Mouse (Mus musculus): ENCODE measurements around the gene Rab43. TPM values are rescaled to one million over a fixed set of nuclear protein-coding genes. Genes with fewer than 3 reads are reported as not detected.
"Not testable (repeated sequence)": the region's sequence is repeated elsewhere in the genome, so short reads cannot be mapped to it uniquely, and the experiment has no call there.

The Rab43 gene
- polyA plus RNA-seq, 1 experiment: not detected

- no peak overlapping the region for H3K4me3 ChIP-seq (ENCODE audit: insufficient read depth, low read depth, low read length)
- H3K4me1 ChIP-seq (ENCODE audit: control insufficient read depth, insufficient read depth, low read length): no peaks in the 10 kb centered on the region
- H3K27ac ChIP-seq (ENCODE audit: insufficient read depth, low read depth, low read length): no peak overlapping the region
- WGBS: 90% methylated on average over 11 of the region's 11 CpGs
- no peak for TF ChIP-seq POLR2A (IDR thresholded peaks at IDR 0.05; ENCODE audit: insufficient read depth, low read depth, low read length)
- no peak for TF ChIP-seq CTCF (IDR thresholded peaks at IDR 0.05; ENCODE audit: insufficient read depth, low read depth, low read length)
Observed at GRCm38 (mm10) chr6:87779174-87780165, 32.5 kb downstream of the Rab43 start.

- TF ChIP-seq POLR2A (IDR thresholded peaks at IDR 0.05; ENCODE audit: insufficient read depth, low read depth, low read length): no peak
- no peak for TF ChIP-seq CTCF (IDR thresholded peaks at IDR 0.05; ENCODE audit: insufficient read depth, low read depth, low read length)
- Histone ChIP-seq H3K4me3 (ENCODE audit: insufficient read depth, low read depth, low read length) (no peak overlapping the region), H3K4me1 (ENCODE audit: control insufficient read depth, insufficient read depth, low read length) (no peaks in the 10 kb centered on the region), H3K27ac (ENCODE audit: insufficient read depth, low read depth, low read length) (no peak overlapping the region)
- WGBS: 77% methylated on average over 11 of the region's 11 CpGs
Observed at GRCm38 (mm10) chr6:87778294-87779173, 33.4 kb downstream of the Rab43 start.

- WGBS: 69% methylated on average over 2 of the region's 2 CpGs
- TF ChIP-seq CTCF (IDR thresholded peaks at IDR 0.05; ENCODE audit: insufficient read depth, low read depth, low read length): no peak
- no peak for TF ChIP-seq POLR2A (IDR thresholded peaks at IDR 0.05; ENCODE audit: insufficient read depth, low read depth, low read length)
- no peak within 1 kb of the TSS for H3K4me3 ChIP-seq (ENCODE audit: insufficient read depth, low read depth, low read length)
- H3K4me1 ChIP-seq (ENCODE audit: control insufficient read depth, insufficient read depth, low read length): no peaks in the 10 kb centered on the region
- H3K27ac ChIP-seq (ENCODE audit: insufficient read depth, low read depth, low read length): no peak within 1 kb of the TSS
Observed at GRCm38 (mm10) chr6:87777842-87778241, 34.1 kb downstream of the Rab43 start, which contains the start of gene Gp9. Gene Gp9 (plus strand): TSS chr6:87778072.

- H3K27ac ChIP-seq (ENCODE audit: insufficient read depth, low read depth, low read length): no peak overlapping the region
- TF ChIP-seq CTCF (IDR thresholded peaks at IDR 0.05; ENCODE audit: insufficient read depth, low read depth, low read length) (no peak), POLR2A (IDR thresholded peaks at IDR 0.05; ENCODE audit: insufficient read depth, low read depth, low read length) (no peak)
- WGBS: 92% methylated on average over 1 of the region's 1 CpGs
- no peaks in the 10 kb centered on the region for H3K4me1 ChIP-seq (ENCODE audit: control insufficient read depth, insufficient read depth, low read length)
- H3K4me3 ChIP-seq (ENCODE audit: insufficient read depth, low read depth, low read length): no peak overlapping the region
Observed at GRCm38 (mm10) chr6:87776663-87777062, 35.3 kb downstream of the Rab43 start.

- WGBS: 74% methylated on average over 3 of the region's 3 CpGs
- no peak overlapping the region for H3K27ac ChIP-seq (ENCODE audit: insufficient read depth, low read depth, low read length)
- H3K4me3 ChIP-seq (ENCODE audit: insufficient read depth, low read depth, low read length): no peak overlapping the region
- TF ChIP-seq CTCF (IDR thresholded peaks at IDR 0.05; ENCODE audit: insufficient read depth, low read depth, low read length): no peak
- TF ChIP-seq POLR2A (IDR thresholded peaks at IDR 0.05; ENCODE audit: insufficient read depth, low read depth, low read length): no peak
- no peaks in the 10 kb centered on the region for H3K4me1 ChIP-seq (ENCODE audit: control insufficient read depth, insufficient read depth, low read length)
Observed at GRCm38 (mm10) chr6:87775588-87776245, 36.2 kb downstream of the Rab43 start.

GRCm38 (mm10) chr6:87774909-87775308 lies 37.1 kb downstream of the Rab43 start:
- TF ChIP-seq POLR2A (IDR thresholded peaks at IDR 0.05; ENCODE audit: insufficient read depth, low read depth, low read length) (no peak), CTCF (IDR thresholded peaks at IDR 0.05; ENCODE audit: insufficient read depth, low read depth, low read length) (no peak)
- Histone ChIP-seq H3K4me3 (ENCODE audit: insufficient read depth, low read depth, low read length) (no peak overlapping the region), H3K27ac (ENCODE audit: insufficient read depth, low read depth, low read length) (no peak overlapping the region), H3K4me1 (ENCODE audit: control insufficient read depth, insufficient read depth, low read length) (no peaks in the 10 kb centered on the region)
- 87% methylated on average over 9 of the region's 9 CpGs for WGBS

- Histone ChIP-seq H3K27ac (ENCODE audit: insufficient read depth, low read depth, low read length) (no peak overlapping the region), H3K4me1 (ENCODE audit: control insufficient read depth, insufficient read depth, low read length) (no peaks in the 10 kb centered on the region), H3K4me3 (ENCODE audit: insufficient read depth, low read depth, low read length) (no peak overlapping the region)
- no peak for TF ChIP-seq CTCF (IDR thresholded peaks at IDR 0.05; ENCODE audit: insufficient read depth, low read depth, low read length)
- no peak for TF ChIP-seq POLR2A (IDR thresholded peaks at IDR 0.05; ENCODE audit: insufficient read depth, low read depth, low read length)
- WGBS: 21% methylated on average over 1 of the region's 1 CpGs
Observed at GRCm38 (mm10) chr6:87774466-87774865, 37.5 kb downstream of the Rab43 start.

GRCm38 (mm10) chr6:87770626-87771025 lies 41.3 kb downstream of the Rab43 start:
- Histone ChIP-seq H3K4me1 (ENCODE audit: control insufficient read depth, insufficient read depth, low read length) (no peaks in the 10 kb centered on the region), H3K27ac (ENCODE audit: insufficient read depth, low read depth, low read length) (no peak overlapping the region), H3K4me3 (ENCODE audit: insufficient read depth, low read depth, low read length) (no peak overlapping the region)
- TF ChIP-seq CTCF (IDR thresholded peaks at IDR 0.05; ENCODE audit: insufficient read depth, low read depth, low read length) (no peak), POLR2A (IDR thresholded peaks at IDR 0.05; ENCODE audit: insufficient read depth, low read depth, low read length) (no peak)
- WGBS: 43% methylated on average over 8 of the region's 8 CpGs

GRCm38 (mm10) chr6:87764296-87764695 lies 47.7 kb downstream of the Rab43 start:
- WGBS: 92% methylated on average over 2 of the region's 2 CpGs
- H3K4me1 ChIP-seq (ENCODE audit: control insufficient read depth, insufficient read depth, low read length); H3K4me3 ChIP-seq (ENCODE audit: insufficient read depth, low read depth, low read length): not testable (repeated sequence)

More at GRCm38 (mm10) chr6:87764296-87764695, 47.7 kb downstream of the Rab43 start:
- not testable (repeated sequence) for H3K27ac ChIP-seq (ENCODE audit: insufficient read depth, low read depth, low read length)

Measured in olfactory bulb, adult 2 months (tissue).